Mouse (Mus musculus) right cerebral cortex, adult 2 months (tissue): ENCODE measurements around the gene Casz1.

Experiments used
- DNase-seq, 2 experiments: peaks; one replicate each; pipeline ENCODE4 v3.0.0; 2021 to 2022; ENCODE audit warnings: low spot score in 2 of 2

The Casz1 gene

GRCm38 (mm10) chr4:148905295-148905694, 101.1 kb downstream of the Casz1 start:
- DNase-seq = no peak

- DNase-seq = no peak
Observed at GRCm38 (mm10) chr4:148906806-148907205, 102.6 kb downstream of the Casz1 start.

GRCm38 (mm10) chr4:148908214-148908681, 104.0 kb downstream of the Casz1 start:
- DNase-seq = no peak

DNA sequence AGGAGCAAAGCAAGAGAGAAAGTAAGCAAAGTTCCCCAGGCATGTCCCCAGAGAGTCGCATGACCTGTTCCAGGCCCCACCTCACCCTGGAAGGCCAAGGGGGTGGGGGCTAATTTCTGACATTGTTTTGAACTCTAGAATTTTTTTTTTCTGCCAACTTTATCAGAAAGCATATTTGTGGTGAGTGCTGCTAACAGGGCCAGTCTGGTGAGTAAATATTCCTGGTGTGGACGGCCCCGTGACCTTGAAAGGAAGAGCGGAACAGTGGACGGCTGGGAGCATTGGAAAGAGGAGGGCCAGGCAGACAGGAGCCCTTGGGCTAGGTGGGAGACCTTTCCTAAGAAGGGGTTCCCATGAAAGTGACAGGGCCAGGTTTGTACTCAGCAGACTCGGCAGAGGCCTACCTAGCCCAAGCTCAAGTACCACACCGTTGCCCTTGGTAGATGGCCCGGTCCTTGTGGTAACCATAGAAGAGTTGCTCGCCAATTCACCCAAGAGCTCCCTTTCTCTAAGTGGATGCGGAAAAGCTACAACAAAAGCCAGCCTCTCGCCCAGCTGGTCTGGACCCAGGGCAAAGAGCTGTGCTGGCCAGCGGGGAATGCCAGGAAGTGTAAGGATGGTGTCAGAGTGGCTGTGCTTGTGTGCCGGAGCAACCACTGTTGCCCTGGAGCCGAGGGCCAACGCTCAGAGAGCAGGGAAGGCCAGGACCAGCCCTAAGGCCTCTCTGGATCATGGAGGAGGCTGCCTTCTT, 104.7 kb downstream of the Casz1 start:
- no peak for DNase-seq

GRCm38 (mm10) chr4:148909566-148909965, 105.3 kb downstream of the Casz1 start:
- DNase-seq = no peak

- no peak for DNase-seq
Observed at GRCm38 (mm10) chr4:148912134-148912533, 107.9 kb downstream of the Casz1 start.

DNA sequence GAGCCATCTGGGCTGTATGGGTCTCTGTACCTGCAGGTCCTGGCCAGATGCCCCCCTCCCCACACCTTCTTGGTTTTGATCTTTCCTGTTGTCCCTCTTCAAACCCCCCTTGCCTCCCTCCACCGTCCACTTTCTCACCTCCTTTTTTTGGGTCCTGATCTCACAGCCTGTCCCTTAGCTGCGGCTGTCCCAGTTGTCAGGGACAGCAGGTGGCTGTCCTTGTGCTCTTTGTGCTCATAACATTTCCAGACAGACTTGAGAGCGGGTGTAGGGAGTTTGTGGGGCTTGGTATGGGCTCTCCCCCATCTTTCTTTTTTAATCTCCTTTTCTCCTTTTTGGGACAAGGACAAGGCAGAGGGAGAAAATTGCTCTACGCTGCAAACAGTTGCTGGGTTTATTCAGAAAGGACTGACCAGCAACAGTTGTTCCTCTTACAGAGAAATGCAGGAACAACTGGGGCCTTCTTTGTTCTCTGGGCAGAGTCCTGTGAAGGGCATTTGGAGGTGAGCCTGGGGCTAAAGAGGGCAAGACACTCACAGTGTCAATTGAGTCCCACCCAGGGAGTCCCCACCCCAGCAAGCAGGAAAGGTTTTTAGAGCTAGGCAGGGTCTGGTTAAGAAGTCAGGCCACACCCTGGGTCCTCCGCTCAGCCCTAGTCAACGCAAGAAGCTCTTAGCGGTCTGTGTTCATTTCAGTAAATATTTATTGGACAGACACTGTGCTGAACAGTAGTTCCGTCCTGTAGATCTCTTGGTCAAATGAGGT, 108.8 kb downstream of the Casz1 start:
- no peak for DNase-seq

DNA sequence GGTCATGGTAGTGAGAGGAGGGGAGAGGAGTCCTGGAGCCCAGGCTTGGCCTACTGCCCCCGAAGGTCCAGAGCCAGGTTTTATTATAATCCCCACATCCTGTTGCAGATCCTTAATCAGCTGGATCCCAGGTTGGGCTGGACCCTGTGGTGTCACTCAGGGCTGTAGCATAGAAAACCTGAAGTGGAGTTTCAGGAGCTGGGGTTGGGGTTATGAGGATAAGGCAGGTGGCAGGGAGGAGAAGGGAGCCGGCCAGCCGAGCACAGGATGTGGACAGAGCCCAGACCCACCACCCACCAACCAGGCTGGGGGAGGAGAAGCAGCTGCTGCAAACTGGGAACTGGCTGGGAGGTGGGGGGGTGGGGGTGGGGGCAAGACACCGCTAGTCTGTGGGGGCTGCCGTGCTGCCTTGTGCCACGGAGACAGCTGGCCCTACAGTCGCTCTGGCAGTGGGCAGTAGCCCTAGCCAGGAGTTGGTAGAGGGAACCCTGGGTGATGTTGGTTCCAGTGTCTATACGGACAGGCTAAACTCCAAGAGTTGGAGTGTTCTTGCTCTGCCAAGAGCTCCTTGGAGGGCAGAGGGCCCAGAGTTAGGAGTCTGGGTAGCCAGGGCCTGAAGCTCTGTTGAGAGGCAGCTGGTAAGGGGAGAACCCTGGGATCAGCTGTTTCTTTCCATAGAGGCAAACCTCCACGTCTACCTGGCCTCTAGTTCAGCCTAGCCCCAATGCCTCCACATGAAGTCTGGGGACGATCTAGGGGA, 110.8 kb downstream of the Casz1 start:
- no peak for DNase-seq

- DNase-seq = no peak
Observed at GRCm38 (mm10) chr4:148915849-148916248, 111.6 kb downstream of the Casz1 start.

GRCm38 (mm10) chr4:148918707-148919447, 114.6 kb downstream of the Casz1 start:
- DNase-seq = no peak

- DNase-seq = no peak
Observed at GRCm38 (mm10) chr4:148920610-148921009, 116.4 kb downstream of the Casz1 start.

DNA sequence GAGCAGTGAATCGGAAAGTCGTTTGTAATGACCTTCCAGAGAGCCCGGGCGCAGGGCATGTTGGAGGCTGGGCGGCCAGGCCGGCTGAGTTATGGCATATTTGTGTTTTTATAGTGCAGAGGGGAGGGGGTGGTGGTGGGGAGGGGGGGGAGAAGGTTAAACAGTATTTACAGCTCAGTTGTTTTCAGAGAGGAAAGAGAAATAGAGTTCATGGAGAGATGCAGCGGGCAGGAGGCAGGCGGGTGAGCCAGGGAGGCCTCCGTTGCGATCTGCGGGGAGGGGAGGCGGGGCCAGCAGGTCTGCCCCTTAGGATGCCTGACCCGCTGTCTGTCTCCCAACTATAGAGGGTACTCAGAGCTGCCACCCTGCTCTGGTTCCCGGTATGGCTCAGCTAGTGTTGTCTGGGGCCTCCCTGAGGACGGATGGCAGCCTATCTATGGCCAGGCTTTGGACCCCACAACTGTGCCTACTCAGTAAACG, 118.0 kb downstream of the Casz1 start:
- no peak for DNase-seq

DNA sequence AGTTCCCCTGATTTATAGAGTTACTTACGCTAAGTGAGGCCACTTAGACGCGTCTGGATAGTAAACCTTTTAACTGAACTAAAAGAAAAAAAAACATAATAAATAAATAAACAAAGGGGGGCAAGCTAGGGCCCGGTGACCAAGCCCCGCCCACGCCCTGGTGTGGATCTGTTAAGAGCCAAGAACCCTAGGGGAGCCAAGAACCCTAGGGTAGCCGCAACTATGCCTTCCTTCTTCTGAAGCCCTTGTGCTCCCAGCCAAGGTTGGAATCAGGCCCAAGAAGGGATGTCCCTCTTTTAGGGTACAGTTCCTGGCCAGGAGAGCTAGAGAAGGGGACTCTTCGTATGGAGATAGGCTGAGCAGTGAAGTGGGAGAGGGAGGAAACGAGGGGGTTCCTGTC, 119.2 kb downstream of the Casz1 start:
- no peak for DNase-seq

DNA sequence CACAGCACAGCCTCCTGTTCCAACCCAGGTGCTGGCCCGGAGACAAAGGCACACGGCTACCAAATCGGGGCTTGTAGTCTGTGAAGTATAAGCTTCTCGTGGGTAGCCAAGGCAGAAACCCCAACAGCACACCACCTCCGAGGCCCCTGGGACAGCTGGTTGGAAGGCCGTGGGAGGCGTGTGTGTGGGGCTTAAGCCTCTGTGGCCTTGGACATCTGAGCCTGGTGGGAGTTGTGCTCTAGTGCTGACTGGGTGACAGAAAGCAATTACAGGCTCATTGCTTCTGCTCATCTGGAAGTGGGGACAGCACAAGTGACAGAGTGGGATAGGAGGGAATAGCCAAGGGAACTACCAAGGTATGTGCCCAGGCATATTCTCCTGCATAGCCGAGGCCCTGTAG, 119.7 kb downstream of the Casz1 start:
- DNase-seq = no peak

DNA sequence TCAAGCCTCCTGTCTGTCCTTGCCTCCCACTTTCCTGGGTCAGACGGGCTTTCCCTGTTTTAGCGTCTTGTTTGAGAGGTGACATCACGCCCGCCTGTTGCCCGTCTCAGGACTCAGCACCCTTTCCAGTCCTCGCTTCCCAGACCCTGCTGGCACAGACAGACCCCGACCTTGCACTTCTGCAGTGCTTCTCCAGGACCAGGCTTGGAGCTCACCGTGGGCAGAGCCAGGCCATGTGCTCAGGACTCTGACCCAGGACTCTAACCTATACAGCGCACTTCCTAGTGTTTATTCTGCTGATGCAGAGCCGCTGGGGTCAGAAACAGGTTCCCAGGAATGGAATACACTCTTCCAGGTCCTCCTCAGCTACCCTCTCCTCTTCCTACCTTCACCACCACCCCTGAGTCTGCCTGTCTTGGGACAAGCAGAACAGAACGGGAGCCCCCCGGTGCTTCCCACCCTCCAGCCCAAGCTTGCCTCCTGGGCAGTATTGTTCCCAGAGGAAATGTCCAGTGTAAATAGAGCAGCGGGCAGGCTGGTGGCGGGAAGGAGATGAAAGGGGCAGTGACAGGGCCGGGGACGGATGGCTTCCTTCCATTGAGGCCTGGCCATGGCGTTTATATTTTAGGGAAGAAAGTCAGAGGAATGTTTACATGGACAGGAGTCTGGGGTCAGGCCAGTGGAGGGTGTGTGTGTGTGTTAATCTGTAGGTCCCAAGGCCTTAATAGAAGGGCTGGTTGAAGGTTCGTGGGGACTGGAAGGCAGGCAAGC, 121.5 kb downstream of the Casz1 start:
- no peak for DNase-seq

DNA sequence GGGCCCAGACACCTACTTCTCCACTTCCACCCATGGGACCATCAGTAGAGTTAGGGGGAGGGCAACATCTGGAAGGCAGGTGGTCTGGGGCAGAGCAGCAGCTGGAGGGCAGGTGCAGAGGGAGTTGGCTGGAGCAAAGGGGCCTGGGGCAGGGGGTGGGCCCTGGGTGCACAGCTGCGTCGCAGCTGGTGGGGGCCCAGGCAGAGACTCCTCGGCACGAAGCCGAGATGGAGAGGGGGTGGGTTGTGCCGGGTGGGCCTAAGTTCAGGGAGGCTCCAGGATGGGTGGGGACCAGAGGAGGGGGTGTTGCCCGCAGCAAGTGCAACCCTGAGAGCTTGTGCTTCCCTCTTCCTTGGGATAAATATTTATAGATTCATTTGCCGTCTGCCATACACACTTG, 122.2 kb downstream of the Casz1 start:
- no peak for DNase-seq

GRCm38 (mm10) chr4:148928316-148928715, 124.1 kb downstream of the Casz1 start:
- DNase-seq = no peak

GRCm38 (mm10) chr4:148928876-148929275, 124.6 kb downstream of the Casz1 start:
- DNase-seq = no peak

GRCm38 (mm10) chr4:148930721-148931229, 126.5 kb downstream of the Casz1 start:
- no peak for DNase-seq

- no peak for DNase-seq
Observed at GRCm38 (mm10) chr4:148933109-148933508, 128.9 kb downstream of the Casz1 start.
